Mouse (Mus musculus): ENCODE measurements at regions not wholly inside any gene's neighbourhood (a gene's known extent, or its start where the extent isn't known, plus 50 kb on each side); places are given as distances from the start of the nearest gene placed in this dataset.

DNA sequence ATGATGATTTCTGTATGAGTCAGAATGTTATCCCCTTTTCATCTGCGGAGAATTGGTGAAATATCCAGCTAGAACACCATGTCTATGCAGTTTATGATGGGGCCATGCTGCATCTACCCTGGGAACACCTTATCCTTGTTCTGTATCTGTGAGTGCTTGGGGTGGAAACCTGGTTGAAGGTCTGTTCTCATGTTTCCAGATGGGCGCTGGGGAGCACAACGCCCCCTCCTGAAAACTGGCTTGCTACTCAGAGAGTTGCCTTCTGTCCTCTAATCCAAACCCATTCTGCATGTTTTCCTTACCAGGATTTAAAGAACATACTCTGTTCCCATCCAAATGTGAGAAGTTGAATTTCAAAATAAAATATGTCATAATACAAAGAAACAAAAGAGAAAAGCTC, 1239.5 kb upstream of the Zeb2 start:
- DNase-seq = no peak

DNA sequence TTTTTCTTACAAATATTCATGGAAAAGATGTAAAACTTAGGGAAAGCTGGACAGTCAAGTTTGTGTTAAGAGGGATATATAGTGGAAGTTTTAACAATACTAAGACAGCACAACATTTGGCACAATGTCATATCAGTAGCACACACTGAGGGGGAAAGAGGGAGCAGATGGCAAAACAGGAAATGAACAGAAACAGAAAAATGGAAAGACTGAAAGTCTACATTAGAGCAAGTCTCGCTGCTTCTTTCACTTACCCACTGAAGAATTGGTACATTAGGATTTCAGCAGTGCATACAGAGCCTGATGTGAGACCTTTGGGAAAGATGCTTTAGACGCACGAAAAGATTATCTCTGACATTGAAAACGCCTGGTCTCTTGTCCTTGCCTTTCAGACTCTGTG, 1223.5 kb upstream of the Zeb2 start:
- no peak for DNase-seq

DNA sequence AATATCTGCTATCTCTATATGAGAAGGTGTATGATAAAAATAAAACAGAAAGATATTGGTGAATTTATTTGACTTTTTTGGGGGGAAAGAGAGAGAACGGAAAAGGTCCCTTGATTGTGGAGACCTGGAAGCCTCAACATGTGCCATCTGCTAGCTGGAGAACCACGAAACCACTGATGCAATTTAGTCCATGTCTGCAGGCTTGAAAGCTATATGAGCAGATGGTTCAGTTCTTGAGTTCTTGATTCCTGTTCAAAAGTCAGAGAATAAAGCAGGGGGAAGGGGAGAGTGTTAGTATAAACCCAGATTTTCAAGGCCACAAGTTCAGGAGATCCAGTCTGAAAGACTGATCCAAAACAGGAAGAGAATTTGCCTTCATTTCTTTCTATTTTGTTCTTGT, 1199.5 kb upstream of the Zeb2 start:
- no peak for DNase-seq

GRCm38 (mm10) chr2:46315243-46315642, 1198.0 kb upstream of the Zeb2 start:
- DNase-seq = no peak

GRCm38 (mm10) chr2:46307582-46308153, 1190.5 kb upstream of the Zeb2 start:
- no peak for DNase-seq

DNA sequence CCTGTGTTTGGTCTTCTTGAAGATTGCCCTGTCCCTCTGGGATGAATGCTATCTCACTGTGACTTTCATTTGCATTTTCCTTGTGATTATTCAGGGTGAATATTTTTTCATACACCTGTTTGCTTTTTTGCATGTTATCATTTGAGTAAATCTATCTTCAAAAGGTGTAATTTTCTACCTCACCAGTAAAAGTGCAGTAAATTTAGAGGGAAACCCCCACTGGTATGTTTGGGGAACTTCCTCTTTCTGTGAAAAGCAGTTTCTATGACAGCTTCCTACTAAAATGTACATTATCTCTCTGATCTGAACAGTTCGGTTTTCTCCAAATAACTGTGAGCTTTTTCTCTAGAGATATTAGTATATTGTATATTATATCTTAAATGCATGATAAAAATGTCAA, 1185.4 kb upstream of the Zeb2 start:
- no peak for DNase-seq

DNA sequence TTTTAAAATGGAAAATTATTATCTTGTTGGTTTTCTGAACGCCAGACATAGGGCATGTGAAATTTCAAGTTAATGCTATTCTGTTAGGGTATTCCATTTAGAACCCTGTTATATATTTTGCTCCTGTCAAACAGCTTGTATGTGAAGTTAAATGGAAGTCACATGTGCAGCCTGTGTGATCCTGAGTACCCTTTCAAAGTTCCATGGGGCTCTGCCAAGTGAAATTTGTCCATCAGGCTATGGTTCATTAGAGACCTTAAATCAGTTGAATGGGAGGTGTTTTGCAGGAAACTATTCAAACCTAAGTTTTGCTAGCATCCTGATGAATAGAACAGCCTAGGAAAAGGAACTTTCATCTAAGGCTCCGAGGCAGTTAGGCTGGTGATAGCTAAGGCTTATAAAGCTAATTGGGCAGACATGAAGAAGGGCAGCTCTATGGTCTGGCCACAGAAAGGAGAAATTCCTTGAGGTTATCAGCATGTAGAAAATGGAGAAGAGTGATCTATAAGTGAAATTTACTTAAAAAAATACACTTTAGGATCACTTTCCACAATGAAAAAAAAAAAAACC, 1180.2 kb upstream of the Zeb2 start:
- DNase-seq = peak; percentile 2

DNA sequence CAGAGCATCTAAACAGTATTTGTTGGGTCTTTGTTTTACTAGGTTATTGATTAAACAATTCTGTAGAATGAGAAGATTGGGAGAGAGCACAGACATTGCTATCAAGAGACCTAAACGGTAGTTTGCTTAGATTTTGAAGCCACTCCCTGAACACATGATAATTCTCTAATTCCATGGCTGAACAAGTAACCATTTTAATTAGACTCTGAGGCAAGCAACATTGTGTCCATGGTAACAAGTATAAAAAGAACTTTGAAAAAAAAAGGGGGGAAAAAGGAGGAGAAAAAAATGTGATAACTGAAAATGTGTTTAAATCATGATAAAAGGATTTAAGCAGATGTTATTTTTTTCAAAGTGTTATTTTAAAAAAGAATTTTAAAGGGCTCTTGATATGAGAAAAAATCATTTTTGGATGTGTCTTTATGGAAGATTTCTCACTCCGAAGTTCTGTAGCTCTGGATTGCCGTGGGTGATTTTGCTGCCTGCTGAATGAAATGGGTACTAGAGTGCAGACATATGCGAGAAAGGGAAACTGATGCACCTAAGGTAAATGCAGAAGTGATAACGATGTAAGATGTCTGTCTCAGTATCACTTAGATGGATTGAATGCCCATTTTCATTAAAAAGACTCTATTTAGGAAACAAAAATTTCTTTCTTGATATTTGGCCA, 1166.9 kb upstream of the Zeb2 start:
- no peak for DNase-seq

DNA sequence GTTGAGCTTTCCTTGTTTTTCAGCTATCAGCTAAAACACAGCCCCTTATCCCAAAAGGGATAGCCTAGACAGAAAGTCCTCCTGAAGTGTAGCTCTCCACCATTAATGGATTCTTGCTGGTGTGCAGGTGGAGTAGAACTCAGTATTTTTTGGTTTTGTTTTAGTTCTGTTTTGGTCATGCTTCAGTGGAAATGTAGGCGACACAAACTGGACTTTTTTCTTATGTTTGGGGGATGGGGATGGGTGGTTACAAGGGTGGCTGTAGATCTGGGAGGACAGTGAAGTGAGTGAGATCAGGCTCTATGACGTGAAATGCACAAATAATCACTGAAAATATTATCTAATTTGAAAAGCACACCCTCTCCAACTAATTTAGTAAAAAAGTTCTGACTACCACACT, 1163.6 kb upstream of the Zeb2 start:
- DNase-seq = no peak

- DNase-seq = no peak
Observed at GRCm38 (mm10) chr2:46261618-46262017, 1144.4 kb upstream of the Zeb2 start.

- DNase-seq = no peak
Observed at GRCm38 (mm10) chr2:46251562-46251961, 1134.4 kb upstream of the Zeb2 start.

GRCm38 (mm10) chr2:46245717-46246116, 1128.5 kb upstream of the Zeb2 start:
- DNase-seq = no peak

GRCm38 (mm10) chr2:46244697-46245096, 1127.5 kb upstream of the Zeb2 start:
- DNase-seq = no peak

DNA sequence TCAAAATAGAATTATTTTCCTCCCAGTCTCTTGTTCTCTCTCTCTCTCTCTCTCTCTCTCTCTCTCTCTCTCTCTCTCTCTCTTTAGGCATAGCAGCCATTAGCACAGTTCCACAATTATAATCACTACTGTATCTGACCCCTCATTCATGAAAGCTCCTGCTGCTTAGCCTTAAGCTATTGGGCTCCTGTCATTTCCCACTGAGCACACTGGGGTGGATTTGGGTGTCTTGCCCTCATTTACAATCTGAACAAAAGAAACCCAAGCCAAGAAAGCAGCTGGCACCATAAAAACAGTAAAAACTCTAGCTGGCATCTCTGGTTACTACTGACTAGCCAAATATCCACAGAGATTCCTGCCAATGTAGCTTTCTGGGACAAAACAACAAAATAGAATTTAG, 1125.6 kb upstream of the Zeb2 start:
- no peak for DNase-seq

GRCm38 (mm10) chr2:46239874-46240273, 1122.7 kb upstream of the Zeb2 start:
- DNase-seq = no peak

GRCm38 (mm10) chr2:46230791-46231450, 1113.7 kb upstream of the Zeb2 start:
- DNase-seq = no peak

DNA sequence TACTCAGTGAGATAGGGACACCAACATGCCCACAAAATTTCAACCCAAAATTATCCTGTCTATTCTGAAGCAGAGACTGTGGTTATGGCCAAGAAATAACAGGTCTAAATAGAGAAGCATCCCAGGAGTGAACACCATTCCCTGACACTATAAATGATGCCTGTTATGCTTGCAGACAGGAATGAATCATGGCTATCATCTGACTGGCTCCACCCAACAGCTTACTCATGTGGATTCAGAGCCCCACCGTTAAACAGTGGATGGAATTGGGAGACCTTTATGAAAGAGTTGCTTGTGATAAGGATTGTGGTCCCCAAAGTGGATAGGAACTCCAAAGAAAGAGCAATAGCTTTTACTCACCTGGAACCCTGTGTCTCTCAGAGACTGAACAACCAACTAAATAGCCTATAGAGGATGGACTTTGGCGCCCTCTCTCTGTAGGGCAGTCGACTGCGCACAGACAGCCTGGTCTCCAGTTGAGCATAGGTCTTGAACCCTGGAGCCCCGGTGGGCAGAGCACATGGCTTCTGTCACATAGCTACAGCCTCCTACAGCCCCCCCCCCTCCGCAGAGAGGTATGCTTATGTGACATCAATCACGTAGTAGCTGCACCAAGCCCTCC, 1101.3 kb upstream of the Zeb2 start:
- DNase-seq = no peak

- no peak for DNase-seq
Observed at GRCm38 (mm10) chr2:46199341-46199740, 1082.1 kb upstream of the Zeb2 start.

DNA sequence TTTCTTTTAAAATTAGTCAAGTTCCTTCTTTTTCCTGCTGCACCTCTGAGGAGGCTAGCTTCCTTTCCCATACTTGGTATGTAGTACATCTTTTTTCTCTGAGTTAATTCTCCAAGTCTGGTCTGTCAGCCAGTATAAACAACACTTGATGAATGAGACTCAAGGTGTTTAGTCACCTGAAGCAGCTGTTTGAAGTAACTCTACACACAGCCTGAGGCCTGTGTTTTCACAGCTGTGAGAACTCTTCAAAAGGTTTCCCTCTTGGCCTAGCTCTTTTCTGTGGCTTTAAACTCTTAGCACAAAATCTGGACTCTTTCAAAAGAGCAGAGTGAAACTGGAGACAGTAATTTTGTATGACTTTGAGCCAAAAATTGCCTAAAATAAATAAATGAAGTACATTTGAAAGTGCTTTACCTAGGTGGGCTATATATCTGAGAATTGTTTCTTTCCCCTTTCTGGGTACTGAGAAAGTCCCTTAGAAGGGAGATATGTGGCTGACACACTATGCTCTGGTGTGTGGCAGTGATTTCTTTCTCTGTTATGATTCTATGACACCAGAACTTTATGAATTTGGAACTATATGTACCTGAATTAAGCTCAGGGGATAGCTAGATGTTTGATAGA, 1070.2 kb upstream of the Zeb2 start:
- DNase-seq = no peak

GRCm38 (mm10) chr2:46183241-46183640, 1066.0 kb upstream of the Zeb2 start:
- no peak for DNase-seq

DNA sequence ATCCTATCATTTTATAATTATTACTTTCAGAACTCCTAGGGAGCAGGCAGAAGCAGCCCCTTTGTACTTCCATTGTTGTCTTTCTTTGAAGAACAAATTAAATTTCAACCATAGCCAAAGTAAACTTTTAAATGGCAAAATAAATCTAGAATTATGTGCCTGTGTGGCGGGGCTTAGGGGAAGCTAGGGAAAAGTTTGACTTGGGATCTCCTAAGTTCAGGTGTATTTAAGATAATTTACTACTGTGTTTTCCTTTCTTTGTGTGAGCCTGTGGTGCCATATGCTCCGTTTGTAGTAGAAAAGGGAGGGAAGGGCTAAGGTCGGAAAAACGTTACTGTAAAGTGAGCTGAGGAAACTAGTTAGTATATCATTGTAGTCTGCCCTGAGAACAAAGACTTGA, 1062.5 kb upstream of the Zeb2 start:
- DNase-seq = no peak

GRCm38 (mm10) chr2:46168488-46168887, 1051.3 kb upstream of the Zeb2 start:
- no peak for DNase-seq

- no peak for DNase-seq
Observed at GRCm38 (mm10) chr2:46149848-46150247, 1032.7 kb upstream of the Zeb2 start.

Data from kidney, adult 11 months (tissue).